Mouse (Mus musculus) megakaryocyte, embryonic 14.5 days (primary cell): ENCODE results near the gene Ppie. TPM values are rescaled to one million over a fixed set of nuclear protein-coding genes. Genes with fewer than 3 reads are reported as not detected.
"Not testable (repeated sequence)": the region's sequence is repeated elsewhere in the genome, so short reads cannot be mapped to it uniquely, and the experiment has no call there.

Source experiments
- H3K27me3 ChIP-seq: replicated peaks from 2 replicates; pipeline ENCODE3; 2012; ENCODE audit warnings: inconsistent platforms
- H3K36me3 ChIP-seq: replicated peaks from 2 replicates; pipeline ENCODE3; 2012; ENCODE audit warnings: low read length, inconsistent platforms, mixed read lengths
- H3K4me1 ChIP-seq: 2 replicates; pipeline ENCODE4 v1.6.1; 2012; ENCODE audit warnings: inconsistent platforms
- H3K4me3 ChIP-seq: replicated peaks from 2 replicates; pipeline ENCODE3; 2012; ENCODE audit warnings: moderate library complexity, mild to moderate bottlenecking, inconsistent platforms
- H3K9me3 ChIP-seq: 2 replicates; pipeline ENCODE4 v1.6.1; 2012; ENCODE audit warnings: inconsistent platforms
- FLI1 ChIP-seq: IDR thresholded peaks from 2 replicates; pipeline ENCODE4 v1.6.1; 2012; ENCODE audit warnings: low read length, inconsistent platforms, mixed read lengths
- GATA1 ChIP-seq: IDR thresholded peaks from 3 replicates; pipeline ENCODE4 v1.6.1; 2012; ENCODE audit warnings: mixed read lengths, low read length, inconsistent platforms, borderline replicate concordance
- polyA plus RNA-seq: library from polyadenylated mRNA; stranded (reverse); fragments of >175 nt; gene quantifications from 2 replicates; pipeline ENCODE4 v1.2.3, GENCODE M21; 2012; ENCODE audit warnings: low replicate concordance; ENCODE audit not compliant: insufficient read depth

Ppie gene
- polyA plus RNA-seq: 4.7 TPM in 1 of 2 replicates, not detected in the other

- Histone ChIP-seq H3K9me3 (peaks cover 3% of the 10 kb centered on the region; the same call in 1 of the 2 replicates), H3K4me3 (peak within 1 kb of the TSS; percentile 96)
Measured at GRCm38 (mm10) chr4:123139513-123140154, at the start of gene Ppie. Gene Ppie (minus strand): TSS chr4:123139951.

GRCm38 (mm10) chr4:123184816-123185215 lies 45.1 kb upstream of the Ppie start:
- H3K4me1 ChIP-seq: peaks cover 27% of the 10 kb centered on the region
- TF ChIP-seq GATA1 (no peak), FLI1 (no peak)
- H3K4me3 ChIP-seq: no peak overlapping the region
- H3K9me3 ChIP-seq: peaks cover 13% of the 10 kb centered on the region; the same call in 1 of the 2 replicates
- H3K36me3 ChIP-seq: no peaks in the 10 kb centered on the region
- peaks cover 99% of the 10 kb centered on the region for H3K27me3 ChIP-seq

More at GRCm38 (mm10) chr4:123139513-123140154, at the start of gene Ppie:
- Histone ChIP-seq H3K27me3 (peaks cover 11% of the 10 kb centered on the region), H3K36me3 (peaks cover 26% of the 10 kb centered on the region), H3K4me1 (peaks cover 25% of the 10 kb centered on the region)
- TF ChIP-seq GATA1: no peak
- TF ChIP-seq FLI1: peak; percentile 41; the same call in 1 of the 2 replicates

- TF ChIP-seq GATA1 (no peak), FLI1 (no peak)
- Histone ChIP-seq H3K27me3 (peaks cover 99% of the 10 kb centered on the region), H3K36me3 (no peaks in the 10 kb centered on the region), H3K9me3 (peaks cover 17% of the 10 kb centered on the region; the same call in 1 of the 2 replicates), H3K4me1 (peaks cover 27% of the 10 kb centered on the region), H3K4me3 (peak overlapping the region; percentile 88)
Measured at GRCm38 (mm10) chr4:123183239-123184056, 43.7 kb upstream of the Ppie start.

- Histone ChIP-seq H3K36me3 (no peaks in the 10 kb centered on the region), H3K27me3 (peaks cover 98% of the 10 kb centered on the region), H3K4me3 (peak within 1 kb of the TSS; percentile 88), H3K4me1 (peaks cover 21% of the 10 kb centered on the region), H3K9me3 (peaks cover 17% of the 10 kb centered on the region; the same call in 1 of the 2 replicates)
- TF ChIP-seq FLI1 (no peak), GATA1 (no peak)
Measured at GRCm38 (mm10) chr4:123182328-123183238, 42.8 kb upstream of the Ppie start, which contains the start of gene Hpcal4. Gene Hpcal4 (plus strand): TSS chr4:123183227.

- Histone ChIP-seq H3K4me3 (no peak overlapping the region), H3K4me1 (peaks cover 17% of the 10 kb centered on the region), H3K27me3 (peaks cover 77% of the 10 kb centered on the region), H3K36me3 (no peaks in the 10 kb centered on the region), H3K9me3 (peaks cover 10% of the 10 kb centered on the region)
- TF ChIP-seq GATA1: no peak
- TF ChIP-seq FLI1: no peak
Measured at GRCm38 (mm10) chr4:123171811-123172210, 32.1 kb upstream of the Ppie start.

GRCm38 (mm10) chr4:123164157-123164556 lies 24.4 kb upstream of the Ppie start:
- TF ChIP-seq GATA1: no peak
- TF ChIP-seq FLI1: no peak
- H3K9me3 ChIP-seq: peaks cover 22% of the 10 kb centered on the region
- H3K27me3 ChIP-seq: peaks cover 73% of the 10 kb centered on the region
- no peaks in the 10 kb centered on the region for H3K36me3 ChIP-seq
- peaks cover 27% of the 10 kb centered on the region for H3K4me1 ChIP-seq
- no peak overlapping the region for H3K4me3 ChIP-seq

GRCm38 (mm10) chr4:123162305-123162917 lies 22.7 kb upstream of the Ppie start:
- peak overlapping the region; percentile 71 for H3K4me3 ChIP-seq
- H3K36me3 ChIP-seq: no peaks in the 10 kb centered on the region
- no peak for TF ChIP-seq GATA1
- TF ChIP-seq FLI1: no peak
- H3K27me3 ChIP-seq: peaks cover 64% of the 10 kb centered on the region
- H3K4me1 ChIP-seq: peaks cover 27% of the 10 kb centered on the region
- H3K9me3 ChIP-seq: peaks cover 23% of the 10 kb centered on the region

- Histone ChIP-seq H3K4me1 (peaks cover 30% of the 10 kb centered on the region), H3K9me3 (peaks cover 30% of the 10 kb centered on the region), H3K27me3 (peaks cover 58% of the 10 kb centered on the region)
- not testable (repeated sequence) for H3K4me3 ChIP-seq, H3K36me3 ChIP-seq
Measured at GRCm38 (mm10) chr4:123161251-123161650, 21.5 kb upstream of the Ppie start.

GRCm38 (mm10) chr4:123160571-123160970 lies 20.8 kb upstream of the Ppie start:
- peaks cover 37% of the 10 kb centered on the region for H3K4me1 ChIP-seq
- no peak for TF ChIP-seq FLI1
- TF ChIP-seq GATA1: no peak
- no peaks in the 10 kb centered on the region for H3K36me3 ChIP-seq
- H3K4me3 ChIP-seq: no peak overlapping the region
- peaks cover 53% of the 10 kb centered on the region for H3K27me3 ChIP-seq
- H3K9me3 ChIP-seq: peaks cover 23% of the 10 kb centered on the region
